Mouse (Mus musculus) adrenal gland, postnatal 4 days (tissue): ENCODE results near the gene Slc9a6. TPM values are rescaled to one million over a fixed set of nuclear protein-coding genes. Genes with fewer than 3 reads are reported as not detected.

Source experiments
- DNase-seq, 2 experiments: peaks; one replicate each; pipeline ENCODE4 v3.0.0; 2021 to 2022; ENCODE audit warnings: low spot score in 2 of 2, mixed read lengths in 2 of 2
- total RNA-seq, 2 experiments: library from RNA; stranded (reverse); gene quantifications; 2 replicates each; pipeline ENCODE4 v1.2.3; 2021

Slc9a6 gene
- total RNA-seq, 2 experiments from 2014 or later = 20.5 to 25.2 TPM

DNA sequence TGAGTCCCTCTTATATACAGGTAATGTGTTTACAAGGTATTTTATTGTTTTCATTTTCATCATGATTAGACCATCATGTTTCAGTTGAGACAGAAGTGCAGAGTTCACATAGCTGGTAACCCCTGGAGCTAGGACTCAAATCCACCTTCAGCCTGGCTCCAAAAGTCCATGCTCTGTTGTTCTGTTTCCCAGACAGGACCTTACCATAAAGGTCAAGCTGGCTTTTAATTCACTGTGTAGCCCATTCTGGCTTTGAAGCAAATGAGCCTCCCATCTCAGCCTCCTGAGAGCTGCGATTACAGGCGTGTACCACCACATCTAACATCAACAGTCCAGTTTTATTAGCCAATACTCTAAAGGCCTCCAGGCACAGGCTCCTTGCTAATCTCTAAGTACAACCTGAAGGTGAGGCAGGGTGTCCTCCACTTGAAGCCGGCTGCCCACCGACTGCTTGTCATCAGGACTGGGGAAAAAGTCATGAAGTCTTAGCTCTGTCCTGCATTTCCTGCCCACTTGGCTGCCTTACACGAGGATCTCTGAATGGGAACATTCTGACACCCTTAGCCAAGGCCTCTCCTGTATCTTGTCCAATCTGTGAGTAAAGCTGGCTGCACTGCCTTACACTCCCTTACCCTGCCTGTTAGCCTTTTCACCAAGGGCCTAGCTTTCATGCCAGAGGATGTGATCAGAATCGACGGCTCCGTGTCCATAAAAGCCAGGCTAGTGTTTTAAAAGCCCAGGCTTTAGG is 55.8 kb downstream of the Slc9a6 start:
- DNase-seq = no peak

DNA sequence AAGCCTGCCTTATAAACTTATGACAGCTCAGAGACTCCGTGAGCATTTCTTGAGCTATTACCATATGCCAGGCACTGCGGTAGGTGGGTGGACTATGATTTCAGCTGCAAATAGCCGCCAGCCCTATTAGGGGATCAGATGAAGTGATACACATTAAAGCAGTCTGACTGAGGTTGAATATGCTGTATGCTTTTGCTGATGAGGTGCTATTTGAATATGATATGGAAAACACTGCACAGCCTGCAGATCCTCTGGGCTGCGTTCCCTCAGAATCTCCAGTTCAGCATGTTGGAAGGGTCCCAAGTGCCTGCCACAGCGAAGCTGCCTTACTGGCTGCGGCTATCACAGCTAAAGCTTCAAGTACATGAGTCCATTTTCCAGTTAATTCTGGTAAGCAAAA is 57.7 kb downstream of the Slc9a6 start:
- no peak for DNase-seq

DNA sequence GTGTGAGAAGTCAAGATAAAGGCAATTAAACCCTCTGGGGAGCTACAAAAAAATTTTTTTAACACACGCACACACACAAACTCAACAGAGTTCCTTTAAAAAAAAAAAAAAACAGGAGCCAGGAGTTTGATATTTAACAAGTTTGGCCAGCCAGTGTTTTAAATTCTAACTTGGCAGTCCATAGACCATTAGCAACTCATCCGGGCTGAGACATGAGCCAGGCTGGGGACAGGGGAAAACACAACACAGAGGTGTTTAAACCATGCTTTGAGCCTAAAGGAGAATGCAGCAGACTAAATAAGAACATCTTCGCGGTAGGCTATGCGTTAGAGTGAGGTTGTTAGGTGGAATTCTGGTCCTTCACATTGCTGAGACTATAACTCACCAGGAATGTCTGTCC is 58.5 kb downstream of the Slc9a6 start:
- no peak for DNase-seq

GRCm38 (mm10) chrX:56668501-56668900 is 58.9 kb downstream of the Slc9a6 start:
- DNase-seq = no peak

DNA sequence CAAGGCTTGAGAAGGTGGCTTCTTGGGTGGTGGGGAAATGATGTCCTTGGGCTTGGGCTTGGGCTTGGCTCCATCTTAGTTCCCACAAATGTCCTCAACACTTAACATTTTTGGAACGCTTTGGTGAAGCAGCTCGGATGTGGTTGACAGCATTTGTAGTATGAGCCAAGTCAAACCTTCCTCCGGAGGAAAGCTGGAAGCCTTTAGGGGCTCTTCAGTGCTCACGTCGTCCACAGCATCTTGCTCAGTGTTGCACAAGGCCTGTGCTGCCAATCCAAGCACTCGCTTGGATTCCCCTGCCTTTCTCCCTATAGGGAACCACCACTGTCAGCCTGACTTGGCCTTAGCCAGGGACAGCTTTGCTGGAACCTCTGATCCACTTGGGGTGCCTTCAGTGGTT is 66.0 kb downstream of the Slc9a6 start:
- no peak for DNase-seq

DNA sequence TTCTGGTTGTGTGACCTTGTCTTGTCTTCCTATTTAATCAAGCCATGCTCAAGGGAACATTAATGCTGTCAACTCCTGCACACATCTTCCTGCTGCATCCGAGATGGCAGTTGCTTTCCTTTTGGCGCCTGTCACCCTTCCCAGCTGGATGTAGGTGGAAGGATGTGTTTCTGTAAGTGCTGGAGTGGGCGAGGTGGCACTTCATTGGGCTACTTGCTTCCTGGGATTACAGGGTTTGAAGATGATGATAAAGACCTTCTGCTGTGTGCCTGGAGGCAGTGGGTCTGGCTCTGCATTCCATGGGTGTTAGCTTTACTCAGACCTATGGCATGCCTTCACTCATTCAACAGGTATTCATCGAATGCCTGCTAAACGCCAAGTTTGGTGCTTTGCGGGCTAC is 68.2 kb downstream of the Slc9a6 start:
- DNase-seq = no peak

GRCm38 (mm10) chrX:56679066-56679465 is 69.5 kb downstream of the Slc9a6 start:
- DNase-seq = no peak

GRCm38 (mm10) chrX:56682156-56682720 is 72.7 kb downstream of the Slc9a6 start:
- DNase-seq = no peak

DNA sequence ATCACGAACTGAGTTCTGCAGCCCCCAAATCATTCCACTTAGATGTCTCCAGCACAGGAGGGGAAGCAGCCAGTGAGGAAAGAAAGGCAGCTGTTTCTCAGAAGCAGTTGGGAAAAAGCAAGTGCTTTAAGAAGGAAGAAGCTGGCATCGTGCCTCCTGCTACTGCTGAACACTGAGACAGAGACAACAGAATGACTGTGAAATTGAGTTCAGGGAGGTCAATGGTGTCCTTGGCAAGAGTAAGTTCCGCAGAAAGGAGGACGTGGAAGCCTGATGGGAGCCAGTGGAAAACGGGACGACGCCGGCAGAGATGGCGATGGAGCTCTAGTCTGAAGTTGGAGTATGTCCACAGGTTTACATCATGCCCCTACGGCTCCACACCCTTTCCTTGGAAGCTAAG is 74.0 kb downstream of the Slc9a6 start:
- no peak for DNase-seq

- DNase-seq = no peak
Observed at GRCm38 (mm10) chrX:56692554-56692953, 83.0 kb downstream of the Slc9a6 start.

DNA sequence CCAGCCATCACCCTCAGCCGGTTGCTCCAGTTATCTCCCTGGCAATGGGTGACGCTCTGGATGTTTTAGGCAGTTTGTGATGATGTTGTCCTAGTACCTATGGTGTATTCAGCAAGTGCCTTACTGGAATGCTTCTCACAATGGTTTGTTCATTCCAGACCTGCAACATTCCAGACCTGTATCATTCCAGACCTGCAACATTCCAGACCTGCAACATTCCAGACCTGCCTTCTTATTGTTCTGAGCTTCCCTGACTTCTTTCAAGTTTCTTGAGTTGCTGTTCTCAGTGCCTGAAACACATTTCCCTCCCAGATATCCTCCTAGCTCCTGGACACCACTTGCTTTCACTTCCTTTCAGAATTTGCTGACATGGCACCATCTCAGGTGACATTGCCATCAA is 85.0 kb downstream of the Slc9a6 start:
- no peak for DNase-seq

- DNase-seq = no peak
Observed at GRCm38 (mm10) chrX:56697199-56697780, 87.7 kb downstream of the Slc9a6 start.

DNA sequence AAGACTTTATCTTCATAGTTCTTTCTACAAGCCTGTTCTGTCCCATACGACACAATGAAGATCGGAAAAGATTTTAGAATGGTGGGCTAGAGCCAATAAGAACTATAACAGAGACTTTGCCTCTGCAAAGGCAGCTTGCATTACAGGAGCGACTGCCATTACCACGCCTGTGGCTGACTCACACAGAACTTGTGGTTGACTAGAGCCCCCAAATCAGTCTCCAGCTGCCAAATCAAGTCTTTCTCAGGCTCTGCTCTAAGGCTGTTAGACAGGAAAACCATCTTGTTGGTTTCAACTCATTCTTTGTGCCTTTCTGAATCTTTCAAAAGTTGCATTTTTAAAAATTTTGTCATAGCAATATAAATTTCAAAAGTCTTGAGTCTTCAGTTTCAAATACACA is 88.3 kb downstream of the Slc9a6 start:
- no peak for DNase-seq

GRCm38 (mm10) chrX:56701261-56701660 is 91.7 kb downstream of the Slc9a6 start:
- no peak for DNase-seq

DNA sequence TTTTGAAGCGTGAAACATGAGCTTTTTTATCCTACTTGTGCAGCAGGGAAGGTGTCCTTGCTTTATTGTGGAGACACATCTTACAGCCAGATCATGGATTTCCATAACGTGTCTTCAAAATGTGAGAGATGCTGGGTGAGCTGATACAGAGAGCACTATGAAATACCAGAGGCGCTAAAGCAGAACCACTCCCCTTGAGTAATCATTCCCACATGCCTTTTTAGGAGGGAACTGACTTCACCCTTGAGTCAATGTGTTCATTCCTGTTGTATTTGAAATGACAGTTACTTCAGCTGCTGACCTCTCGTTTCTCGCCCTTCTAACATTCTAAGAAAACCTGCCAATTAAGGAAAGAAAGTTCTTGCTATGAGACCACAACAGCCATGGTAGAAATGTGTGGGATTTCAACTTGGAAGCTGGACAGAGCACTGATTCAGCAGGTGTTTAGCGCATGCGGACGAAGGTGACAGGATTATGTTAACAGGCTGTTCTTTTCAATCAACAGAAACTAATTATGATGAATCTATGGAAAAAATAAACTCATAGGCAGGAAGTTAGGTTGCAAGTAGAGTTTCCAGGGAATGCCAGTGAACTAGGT is 94.5 kb downstream of the Slc9a6 start:
- DNase-seq = no peak

- DNase-seq = no peak
Observed at GRCm38 (mm10) chrX:56708592-56709370, 99.2 kb downstream of the Slc9a6 start.

GRCm38 (mm10) chrX:56710522-56710921 is 101.0 kb downstream of the Slc9a6 start:
- DNase-seq = no peak

- DNase-seq = no peak
Observed at GRCm38 (mm10) chrX:56712666-56713065, 103.1 kb downstream of the Slc9a6 start.
